Mouse (Mus musculus): ENCODE data around the gene Mrto4. TPM values are rescaled to one million over a fixed set of nuclear protein-coding genes. Genes with fewer than 3 reads are reported as not detected.
"Not testable (repeated sequence)": the region's sequence is repeated elsewhere in the genome, so short reads cannot be mapped to it uniquely, and the experiment has no call there.

The Mrto4 gene
- total RNA-seq (2021), result 10 to 100 TPM; 65.3 to 78.7 TPM
- long read RNA-seq, experiment 1, transcript Mrto4-202 (8 exons, 1,221 nt), result major isoform, 72 of 84 reads
- long read RNA-seq, experiment 1, partial matches to known transcripts, result 4 of 84 reads
- long read RNA-seq, experiment 1, other reads (novel, unspliced or antisense), result 8 of 84 reads
- long read RNA-seq, experiment 2, transcript Mrto4-202 (8 exons, 1,221 nt), result major isoform, 26 of 28 reads
- long read RNA-seq, experiment 2, partial matches to known transcripts, result 1 of 28 reads
- long read RNA-seq, experiment 2, other reads (novel, unspliced or antisense), result 1 of 28 reads

DNA sequence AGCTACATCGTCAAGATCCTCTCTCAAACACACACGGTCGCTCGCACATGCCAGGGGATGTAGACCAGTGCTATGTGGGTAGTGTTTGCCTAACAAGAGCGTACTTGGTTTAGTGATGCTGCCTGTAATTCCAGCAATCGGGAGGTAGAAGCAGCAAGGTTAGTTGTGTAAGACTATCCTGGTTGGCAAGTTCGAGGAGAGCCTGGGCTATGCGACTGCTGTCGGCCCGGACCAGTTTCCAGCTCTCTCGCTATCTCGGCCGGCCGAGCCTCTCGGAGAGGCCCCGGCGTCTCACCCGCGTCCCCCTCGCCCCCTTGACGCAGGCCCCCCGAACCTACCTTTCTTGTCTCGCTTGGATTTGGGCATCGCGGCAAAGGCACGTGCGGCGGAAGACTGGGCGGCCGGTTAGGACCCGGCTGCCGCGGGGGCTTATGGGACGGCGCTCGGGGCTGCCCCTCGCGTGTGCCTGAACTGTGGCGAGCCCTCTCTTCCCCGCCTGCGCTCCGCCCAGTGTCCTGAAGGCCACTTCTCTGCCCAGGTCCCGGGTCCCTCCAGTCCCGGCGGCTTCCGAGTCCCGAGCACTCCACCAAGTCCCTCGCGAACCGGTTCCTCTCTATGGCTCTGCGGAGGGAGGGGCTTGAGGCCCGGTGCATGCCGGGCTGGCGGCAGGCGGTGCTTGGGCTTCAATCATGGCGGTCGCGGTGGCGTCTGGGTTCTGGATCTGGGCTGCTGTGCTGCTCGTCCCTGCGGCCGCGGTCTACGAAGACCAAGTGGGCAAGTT lies at the start of gene Mrto4, which contains the start of the genes Emc1 and Ubr4:
Gene Mrto4, minus strand, starts transcription at position 646 of the 781 bp plus-strand sequence.
Gene Emc1, plus strand, starts transcription at position 657 of the 781 bp plus-strand sequence.
Gene Ubr4, plus strand, starts transcription at position 679 of the 781 bp plus-strand sequence.
- peak; percentile 90 to 92 for DNase-seq

DNA sequence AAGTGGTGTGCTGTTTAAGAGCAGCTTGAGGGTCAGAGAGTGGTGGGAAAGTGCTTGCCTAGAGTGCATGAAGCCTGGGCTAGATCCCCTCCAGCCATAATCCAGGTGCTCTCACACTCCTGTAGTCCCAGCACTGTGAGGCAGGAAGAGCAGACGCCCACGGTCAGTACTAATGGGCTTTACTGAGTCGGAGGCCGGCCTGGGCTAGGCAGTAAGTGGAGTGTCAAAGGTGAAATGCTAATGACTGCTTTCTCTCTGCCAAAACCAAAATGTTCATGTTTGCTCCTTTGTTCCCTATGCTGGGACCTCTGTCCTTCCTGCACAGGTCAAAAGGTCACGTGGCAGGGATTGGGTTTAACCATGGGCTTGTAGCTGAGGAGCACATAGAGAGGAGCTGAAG lies 48.1 kb upstream of the Mrto4 start:
- no peak for DNase-seq

DNA sequence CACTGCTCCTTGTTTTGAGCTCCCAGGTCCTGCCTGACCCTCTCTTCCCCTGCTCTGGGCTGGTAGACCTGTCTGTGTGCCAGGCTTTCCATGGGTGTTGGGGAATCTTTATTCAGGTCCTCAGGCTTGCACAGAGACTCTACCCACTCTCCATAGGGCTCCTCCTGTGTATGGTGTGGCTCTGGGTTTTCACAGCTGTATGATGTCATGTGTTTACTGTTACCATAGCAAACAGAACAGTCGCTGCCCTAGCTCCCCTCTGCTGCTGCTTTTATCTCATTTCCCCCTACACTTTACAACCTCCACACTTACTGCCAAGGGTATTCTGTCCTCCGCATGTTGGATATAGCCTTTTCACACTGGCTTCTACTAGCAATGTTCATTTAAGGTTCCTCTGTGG lies 43.1 kb upstream of the Mrto4 start:
- DNase-seq, result no peak

DNA sequence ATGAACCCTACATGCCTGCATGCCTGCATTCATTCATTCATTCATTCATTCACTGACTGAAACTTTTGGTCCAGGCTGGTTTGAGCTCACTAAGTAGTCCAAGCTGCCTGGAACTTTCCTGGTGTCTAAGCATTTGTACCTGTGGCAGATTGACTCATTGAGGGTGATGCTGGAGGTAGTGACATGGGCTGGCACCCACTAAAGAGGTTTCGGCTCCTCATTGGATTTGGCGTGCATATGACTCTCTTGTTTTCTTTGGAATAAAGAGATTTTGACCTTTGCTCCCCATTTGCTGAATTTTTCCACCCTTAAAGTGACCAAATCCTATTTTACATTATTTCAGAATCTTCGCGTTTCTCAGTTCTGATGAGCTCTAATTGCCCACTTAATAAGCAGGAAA lies 37.2 kb upstream of the Mrto4 start:
- no peak for DNase-seq

DNA sequence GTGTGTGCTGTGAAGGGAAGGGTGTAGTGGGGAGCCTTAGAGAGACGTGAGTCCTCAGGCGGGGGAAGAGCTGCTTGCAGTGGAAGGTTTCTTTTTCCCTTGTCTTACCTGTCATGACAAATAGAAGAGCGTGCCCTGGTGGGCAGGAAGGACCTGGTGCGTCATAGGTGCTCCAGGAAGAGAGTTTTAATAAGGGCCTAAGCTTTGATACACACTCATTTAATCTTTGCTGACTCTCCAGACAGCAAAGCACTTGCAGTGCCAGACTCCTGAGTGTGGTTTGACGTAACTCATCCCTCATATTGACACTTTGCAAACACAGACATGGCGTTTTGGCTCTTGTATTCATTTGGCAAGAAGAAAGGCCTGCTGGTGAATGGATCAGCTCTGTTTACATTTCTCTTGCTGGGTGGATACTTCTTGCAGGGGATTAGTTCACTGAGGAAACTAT lies 34.5 kb upstream of the Mrto4 start:
- peak in 1 of 2 experiments; percentile 28 for DNase-seq

DNA sequence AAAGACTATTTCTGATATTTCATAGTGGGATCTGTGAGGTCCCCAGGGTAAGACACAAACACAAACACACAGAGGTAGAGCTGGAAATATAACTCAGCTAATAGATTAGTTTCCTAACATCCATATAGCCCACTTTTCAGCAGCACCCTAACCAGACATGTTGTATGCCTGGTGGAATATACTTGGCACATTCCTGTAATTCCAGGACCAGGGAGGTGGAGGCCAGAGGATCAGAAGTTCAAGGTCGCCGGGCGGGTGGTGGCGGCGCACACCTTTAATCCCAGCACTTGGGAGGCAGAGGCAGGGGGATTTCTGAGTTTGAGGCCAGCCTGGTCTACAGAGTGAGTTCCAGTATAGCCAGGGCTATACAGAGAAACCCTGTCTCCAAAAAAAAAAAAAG lies 33.5 kb upstream of the Mrto4 start:
- DNase-seq, result not testable (repeated sequence)

DNA sequence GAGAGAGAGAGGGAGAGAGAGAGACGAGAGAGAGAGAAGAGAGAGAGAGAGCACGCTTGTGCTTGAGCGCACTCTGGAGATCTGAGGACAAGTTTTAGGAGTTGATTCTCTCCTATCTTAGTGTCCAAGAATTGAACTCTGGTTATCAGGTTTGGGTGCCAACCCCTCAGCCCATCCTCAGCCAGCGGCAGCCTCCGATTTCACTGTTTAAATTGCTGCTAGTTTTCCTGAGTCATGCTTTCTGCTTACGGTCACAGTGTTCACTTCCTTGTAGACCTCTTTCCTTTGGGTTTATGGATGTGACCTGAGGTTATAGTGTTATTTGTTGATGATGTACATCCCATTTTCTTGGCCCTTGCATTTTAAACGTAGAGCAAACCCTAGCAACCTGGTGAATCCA lies 29.9 kb upstream of the Mrto4 start:
- DNase-seq, result no peak

DNA sequence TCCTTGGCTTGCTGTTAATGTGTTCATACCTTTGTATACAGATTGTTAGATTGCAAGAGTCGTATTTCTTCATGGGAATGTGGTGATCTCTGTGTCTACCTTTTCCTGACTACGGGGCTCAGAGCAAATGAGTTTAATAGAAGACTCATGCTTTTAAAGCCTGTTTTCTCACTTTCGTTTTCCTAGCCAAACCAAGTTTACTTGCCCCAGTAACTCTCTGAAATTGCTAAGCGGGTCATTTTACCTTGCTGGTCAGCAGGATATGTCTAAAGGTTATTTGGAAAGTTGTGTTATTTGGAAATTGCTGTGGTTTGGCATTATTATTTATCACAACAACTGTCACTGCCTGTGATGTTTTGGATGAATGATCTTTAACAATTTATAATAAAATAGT lies 29.1 kb upstream of the Mrto4 start:
- no peak for DNase-seq

DNA sequence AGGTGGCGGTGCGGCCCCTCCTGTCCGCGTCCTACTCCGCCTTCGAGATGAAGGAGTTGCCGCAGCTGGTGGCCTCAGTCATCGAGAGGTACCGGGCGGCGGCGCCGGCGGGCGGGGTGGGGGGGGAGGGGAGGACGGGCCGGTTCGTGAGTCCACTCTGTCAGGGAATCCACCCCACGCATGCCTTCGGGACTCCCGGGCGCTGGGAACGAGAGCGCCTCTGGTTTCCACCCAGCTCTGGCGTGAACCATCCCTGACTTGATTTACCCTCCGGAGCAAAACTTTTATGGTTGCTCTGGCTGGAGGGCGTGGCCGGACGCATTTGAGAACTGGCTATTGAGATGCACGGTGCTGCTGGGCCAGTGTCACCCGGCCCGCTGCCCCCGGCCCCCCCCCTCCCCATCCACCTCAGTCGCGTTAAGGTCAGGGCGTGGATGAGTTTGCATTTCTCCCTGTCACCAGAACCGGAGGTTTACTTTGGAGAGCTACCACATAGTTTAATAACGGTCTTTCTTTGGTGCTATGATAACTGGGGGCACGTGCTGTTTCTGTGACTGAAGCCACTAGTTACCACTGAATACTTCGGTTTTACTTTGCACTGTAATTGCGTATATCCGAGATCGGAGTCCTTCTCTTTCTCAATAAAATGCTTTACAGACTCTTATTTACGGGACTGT lies 28.5 kb upstream of the Mrto4 start:
- DNase-seq, result peak in 1 of 2 experiments; percentile 35

DNA sequence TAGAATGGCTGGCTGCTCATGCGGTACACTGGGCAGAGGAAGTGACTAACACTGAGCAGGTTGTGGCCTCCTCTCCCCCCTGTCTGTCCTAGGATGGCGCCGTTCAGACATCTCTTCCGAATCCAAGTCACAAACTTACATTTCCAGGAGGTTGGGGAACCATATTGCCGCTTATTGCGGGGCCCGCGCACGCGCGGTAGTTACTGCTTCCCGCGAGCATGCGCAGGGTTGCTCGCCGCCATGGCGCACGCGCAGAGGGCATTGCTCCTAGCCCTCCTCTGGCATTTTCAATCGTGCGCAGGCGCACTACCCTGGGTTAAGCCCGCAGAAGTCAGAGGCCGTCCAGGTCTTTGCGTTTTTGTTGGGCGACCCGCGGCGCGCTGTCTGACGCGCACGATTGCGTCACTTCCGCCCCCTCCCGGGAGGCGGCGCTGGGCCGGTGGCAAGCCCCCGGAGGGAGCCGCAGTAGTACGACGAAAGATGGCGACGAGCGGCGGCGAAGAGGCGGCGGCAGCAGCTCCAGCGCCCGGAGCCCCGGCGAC lies 27.9 kb upstream of the Mrto4 start:
- DNase-seq, result peak; percentile 100

DNA sequence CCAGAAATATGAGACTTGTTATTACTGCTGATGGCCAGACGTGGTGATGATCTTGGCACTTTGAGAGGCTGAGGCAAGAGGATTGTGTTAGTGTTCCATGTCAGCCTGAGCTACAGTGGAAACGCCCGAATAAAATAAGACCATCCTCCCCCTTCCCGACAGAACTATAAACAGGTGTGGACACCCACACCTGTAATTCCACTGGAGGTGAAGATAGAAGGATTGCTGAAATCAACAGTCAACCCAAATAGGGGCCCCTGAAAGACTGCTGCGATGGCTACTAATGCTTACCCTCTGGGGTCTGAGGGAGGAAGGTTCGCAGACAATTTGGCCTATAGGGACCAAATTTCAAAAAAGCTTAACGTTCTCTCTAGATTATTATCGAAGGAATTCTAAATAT lies 27.3 kb upstream of the Mrto4 start:
- no peak for DNase-seq

DNA sequence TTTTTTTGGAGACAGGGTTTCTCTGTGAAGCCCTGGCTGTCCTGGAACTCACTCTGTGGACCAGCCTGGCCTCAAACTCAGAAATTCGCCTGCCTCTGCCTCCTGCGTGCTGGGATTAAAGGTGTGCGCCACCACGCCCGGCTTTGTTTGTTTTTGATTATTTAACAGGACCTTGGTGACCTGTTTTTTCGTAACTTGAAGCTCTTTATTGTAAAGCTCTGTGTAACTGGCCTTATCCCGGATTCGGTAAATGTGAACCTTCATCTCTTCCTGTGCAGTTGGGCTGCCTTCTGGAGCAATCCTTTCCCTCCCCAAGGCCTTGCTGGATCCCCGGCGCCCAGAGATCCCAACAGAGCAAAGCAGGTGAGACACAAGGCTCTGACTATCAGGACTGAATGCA lies 21.2 kb upstream of the Mrto4 start:
- DNase-seq, result no peak

DNA sequence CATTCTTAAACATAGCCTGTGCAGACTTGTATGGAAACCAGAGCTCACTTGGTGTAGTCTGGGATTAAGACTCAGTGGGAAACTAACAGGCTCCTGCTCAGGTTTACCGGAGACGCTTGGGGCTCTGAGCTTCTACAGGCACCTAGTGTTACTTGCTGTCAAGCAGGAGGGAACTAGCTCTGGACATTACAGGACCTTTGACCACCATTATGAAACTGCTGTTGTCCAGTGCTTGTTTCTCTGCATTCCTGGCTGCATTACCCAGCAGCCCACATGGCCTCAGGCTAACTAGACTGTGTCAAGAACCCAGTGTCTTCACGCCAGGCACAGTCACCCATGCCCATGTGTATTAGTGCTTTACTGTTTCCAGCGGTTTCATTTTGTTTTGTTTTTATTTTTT lies 20.8 kb upstream of the Mrto4 start:
- DNase-seq, result no peak

DNA sequence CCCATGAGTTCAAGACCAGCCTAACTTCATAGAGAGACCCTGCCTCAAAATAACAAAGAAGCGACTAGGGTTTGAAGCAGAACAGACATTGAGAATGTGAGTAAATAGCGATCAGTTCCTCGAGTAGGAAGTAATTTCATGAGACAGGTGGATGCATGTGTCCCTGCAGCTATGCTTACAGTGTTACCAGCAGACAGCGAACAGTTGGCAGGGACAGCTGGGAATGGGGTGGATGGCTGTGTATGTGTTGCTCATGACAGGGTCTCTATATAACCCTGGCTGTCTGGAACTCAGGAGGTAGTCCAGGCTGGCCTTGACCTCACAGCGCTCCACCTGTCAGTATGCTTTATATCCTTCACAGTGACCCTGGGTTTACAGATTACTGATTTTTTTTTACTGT lies 15.7 kb upstream of the Mrto4 start:
- no peak for DNase-seq

DNA sequence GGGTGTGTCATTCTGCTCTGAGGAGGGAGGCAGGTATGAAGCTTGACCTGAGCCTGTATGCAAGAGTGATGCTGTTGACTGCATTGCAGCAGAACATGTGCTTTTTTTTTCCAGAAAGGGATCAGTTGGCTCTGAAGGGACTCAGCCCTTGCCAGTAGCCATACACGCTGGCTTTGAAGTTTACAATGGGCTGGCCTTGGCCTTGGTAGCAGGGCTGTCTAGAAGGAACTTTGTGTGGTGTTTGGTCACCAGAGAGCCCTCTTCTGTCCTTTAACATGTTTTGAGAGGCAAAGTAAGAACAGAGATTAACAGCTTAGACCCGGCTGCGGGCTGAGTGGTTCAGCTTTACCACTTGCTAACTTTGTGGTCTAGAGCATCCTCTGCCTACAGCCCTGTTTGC lies 15.0 kb upstream of the Mrto4 start:
- peak; percentile 42 to 55 for DNase-seq

DNA sequence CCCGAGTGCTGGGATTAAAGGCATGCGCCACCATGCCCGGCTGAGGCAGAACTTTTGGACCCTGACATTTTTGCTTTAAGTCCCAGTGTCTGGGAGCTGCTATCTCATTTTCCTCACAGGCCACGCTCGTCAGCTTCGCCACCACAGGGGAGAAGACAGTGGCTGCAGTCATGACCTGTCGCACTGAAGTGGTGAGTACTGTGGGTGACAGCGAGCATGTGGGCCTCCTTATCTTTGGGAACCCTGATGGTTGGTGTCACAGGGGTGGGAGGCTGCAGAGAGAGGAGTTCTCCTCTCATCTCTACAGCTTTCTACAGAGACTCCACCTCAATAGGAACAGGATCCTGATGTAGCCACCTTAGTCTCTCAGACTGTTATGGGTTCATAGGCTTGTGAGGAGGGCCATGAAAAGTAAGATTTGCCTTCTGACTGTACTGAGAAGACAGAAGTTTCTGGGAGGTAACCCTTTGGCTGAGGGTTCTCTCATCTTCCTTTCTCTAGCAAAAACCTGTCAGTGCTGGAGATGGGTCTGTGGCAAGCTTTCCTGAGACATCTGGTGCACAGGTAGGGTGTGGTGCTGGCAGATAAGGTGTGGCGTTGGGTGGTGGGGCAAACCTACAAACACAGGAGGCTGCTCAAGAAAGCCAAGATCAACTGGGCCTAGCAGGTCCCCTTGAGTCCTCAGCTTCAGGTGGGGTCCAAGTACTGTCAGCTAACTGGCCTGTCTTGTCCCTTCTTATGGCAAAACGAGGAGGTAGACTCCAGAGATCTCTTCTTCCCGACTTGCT lies 8.6 kb upstream of the Mrto4 start:
- no peak for DNase-seq

DNA sequence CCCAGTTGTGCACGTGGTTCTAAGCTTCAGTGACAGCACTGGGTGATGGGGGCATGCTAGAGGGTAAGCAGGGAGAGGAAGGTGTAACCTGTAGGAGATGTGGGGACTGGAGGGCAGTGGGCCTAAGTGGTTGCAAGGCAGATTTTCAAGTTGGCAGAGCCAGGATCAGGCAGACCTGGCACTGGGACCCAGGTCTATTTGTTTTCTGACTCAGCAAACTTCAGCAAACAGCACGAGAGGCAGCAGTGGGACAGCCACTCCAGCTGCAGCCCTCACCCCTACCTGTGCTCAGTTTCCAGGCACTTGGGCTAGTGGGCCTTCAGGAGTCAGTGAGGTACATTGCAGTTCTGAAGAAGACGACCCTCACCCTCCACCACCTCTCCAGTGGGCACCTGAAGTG lies 4.8 kb upstream of the Mrto4 start:
- DNase-seq, result no peak

DNA sequence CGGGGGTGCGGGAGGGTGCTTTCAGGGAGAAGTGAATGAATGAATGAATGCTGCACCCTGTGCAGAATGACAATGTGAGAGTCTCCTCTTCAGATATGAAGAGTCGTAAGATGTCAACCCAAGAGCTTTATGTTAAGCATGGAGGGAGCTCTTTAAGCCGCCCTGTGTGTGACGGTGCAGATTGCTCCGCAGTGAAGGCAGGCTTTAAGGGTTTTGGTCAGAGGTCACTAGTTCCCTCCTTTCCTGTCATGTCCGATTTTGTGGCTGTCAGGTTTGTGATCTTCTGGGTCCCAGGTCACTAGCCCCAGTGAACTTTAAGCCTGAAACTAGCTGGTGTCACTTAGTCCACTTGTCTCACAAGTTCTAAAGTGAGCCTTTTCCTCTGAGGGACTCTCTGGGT lies 456 bp upstream of the Mrto4 start:
- DNase-seq, result no peak

DNA sequence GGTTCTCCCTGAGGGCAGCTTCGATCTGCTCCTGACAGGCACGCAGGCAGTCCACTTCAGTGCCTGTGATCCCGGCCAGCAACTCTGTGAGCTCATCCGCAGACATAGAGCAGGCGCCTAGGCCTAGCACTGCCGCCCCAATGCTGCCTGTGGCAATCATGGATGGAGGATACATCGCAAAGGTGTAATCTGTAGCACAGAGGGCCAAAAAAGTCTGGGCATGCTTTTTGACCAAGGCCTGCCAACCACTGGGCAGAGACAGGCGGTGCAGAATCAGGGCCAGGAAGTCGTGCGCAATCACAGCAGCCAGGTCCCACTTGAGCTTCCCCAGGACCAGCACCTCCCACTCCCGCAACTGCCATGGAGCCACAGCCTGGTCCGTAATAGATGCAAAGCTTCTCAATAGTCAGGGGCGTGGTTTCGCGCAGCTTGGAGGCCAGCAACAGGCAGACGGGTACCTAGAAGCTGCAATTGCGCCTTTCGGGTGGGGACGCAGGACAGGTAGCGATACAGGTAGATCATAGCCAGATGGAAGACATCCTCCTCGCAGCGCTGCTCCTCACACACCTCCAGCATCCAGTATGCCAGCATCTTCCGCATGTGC lies 6.9 kb downstream of the Mrto4 start:
- DNase-seq, result no peak

DNA sequence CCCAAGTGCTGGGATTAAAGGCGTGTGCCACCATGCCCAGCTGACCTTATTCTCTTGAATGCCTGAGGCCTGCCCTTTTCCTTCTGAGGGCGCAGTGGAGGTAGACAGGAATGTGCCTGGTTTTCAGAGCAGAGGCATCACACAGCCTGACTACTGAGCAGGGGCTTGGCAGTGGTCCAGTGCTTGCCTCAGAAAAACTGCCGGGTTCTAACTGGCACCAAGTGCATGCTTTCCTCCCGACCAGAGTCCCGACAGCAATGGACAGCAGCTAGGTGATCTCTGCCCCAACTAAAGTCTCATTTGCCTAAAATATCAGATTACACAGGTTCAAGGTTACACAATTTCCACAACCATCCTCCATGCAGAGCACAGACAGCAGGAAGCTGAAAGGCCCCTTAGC lies 8.7 kb downstream of the Mrto4 start:
- peak; percentile 57 to 74 for DNase-seq

DNA sequence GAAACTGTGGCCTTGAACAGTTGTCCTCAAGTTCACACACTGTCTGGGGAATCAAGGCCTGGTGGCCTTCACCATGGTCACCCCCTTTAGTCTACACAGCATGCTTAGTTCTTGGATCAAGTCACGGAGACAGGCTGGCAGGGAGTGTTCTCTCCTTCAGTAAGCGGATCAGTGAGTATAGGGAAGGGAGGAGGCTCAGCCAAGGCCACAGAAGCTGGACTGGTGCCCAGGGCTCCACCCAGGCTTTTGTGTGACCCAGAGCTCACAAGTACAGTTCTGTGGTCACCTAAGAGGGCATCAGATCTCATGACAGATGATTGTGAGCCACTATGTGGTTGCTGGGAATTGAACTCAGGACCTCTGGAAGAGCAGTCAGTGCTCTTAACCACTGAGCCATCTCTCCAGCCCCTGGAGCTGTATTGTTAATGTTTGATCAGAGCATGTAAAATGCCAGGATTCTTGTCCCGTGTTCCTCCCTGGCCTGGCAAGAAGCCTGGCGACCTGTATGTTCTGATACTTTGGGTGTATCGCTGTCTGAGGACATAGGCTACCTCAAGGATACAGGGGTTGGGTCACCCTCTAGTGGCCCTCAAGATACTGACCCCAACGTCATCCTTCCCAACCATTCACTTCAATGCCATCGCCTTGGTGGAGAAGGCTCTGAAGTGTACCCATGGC lies 10.7 kb downstream of the Mrto4 start:
- peak; percentile 85 to 91 for DNase-seq
